Mouse (Mus musculus) embryo, embryonic 11 days (tissue): Measurements from ENCODE around the gene Adprh.
A peak's percentile ranks its signal among the peaks of the same experiment; 100 is the strongest.
"Not testable (repeated sequence)": the region's sequence is repeated elsewhere in the genome, so short reads cannot be mapped to it uniquely, and the experiment has no call there.

Experiments used
- DNase-seq: peaks from one replicate; pipeline ENCODE4 v3.0.0-alpha.2; 2015

Gene Adprh

DNA sequence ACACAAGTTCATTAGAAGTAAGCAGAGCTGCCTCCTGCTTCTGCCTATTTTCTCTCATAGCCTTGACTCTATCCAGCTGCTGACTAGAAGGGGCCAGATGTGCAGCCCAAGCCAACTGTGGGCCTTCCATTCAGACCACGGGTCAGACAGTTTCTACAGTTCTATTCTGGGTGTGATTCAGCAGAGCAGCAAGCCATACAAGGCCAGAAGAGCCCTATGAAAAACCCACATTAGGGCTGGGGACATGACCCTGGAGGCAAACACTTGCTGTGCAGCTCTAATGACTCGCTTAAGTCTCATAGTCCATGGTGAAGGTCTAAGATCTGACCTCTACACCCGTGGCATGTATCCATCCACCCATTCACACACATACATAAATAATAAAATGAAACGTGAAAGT lies 13.6 kb upstream of the Adprh start:
- no peak for DNase-seq

- no peak for DNase-seq
Measured at GRCm38 (mm10) chr16:38463305-38463704, 10.8 kb upstream of the Adprh start.

DNA sequence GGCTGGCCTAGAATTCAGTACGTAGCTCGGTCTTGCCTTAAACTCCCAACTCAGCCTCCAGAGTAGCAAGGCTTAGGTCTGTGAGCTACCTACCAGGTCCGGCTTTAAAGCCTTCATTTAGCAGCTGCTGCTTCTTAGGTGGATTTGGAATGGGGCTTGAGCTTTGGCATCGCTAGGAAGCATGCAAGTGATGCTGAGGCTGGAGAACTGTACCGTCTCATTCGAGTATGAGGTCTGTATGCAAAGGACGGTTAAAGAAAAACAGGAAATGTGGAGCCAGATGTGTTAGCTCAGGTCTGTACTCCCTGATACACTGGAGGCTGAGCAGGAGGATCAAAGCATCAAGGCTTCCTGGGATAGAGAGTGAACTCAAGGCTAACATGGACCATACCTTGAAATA lies 9.7 kb upstream of the Adprh start:
- DNase-seq, result no peak

GRCm38 (mm10) chr16:38461749-38462148 lies 9.2 kb upstream of the Adprh start:
- DNase-seq, result no peak

DNA sequence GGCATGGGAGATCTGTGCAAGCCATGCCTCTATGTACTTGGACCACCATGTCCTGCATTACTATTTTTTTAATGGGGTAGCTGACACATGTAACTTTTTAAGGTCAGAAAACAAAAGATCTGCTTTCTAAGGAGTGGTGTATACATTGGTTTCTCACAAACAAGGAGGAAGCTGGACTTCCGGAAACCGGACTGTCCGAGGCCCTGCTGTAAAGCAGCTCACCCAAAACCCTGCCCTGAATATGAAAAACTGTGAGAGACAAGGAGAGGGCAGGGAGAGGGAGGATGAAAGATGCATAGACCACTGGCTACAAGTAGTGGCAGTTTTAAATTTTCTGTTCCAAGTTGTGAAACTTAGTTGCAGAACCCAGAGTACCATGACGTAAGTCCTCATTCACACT lies 7.5 kb upstream of the Adprh start:
- no peak for DNase-seq

DNA sequence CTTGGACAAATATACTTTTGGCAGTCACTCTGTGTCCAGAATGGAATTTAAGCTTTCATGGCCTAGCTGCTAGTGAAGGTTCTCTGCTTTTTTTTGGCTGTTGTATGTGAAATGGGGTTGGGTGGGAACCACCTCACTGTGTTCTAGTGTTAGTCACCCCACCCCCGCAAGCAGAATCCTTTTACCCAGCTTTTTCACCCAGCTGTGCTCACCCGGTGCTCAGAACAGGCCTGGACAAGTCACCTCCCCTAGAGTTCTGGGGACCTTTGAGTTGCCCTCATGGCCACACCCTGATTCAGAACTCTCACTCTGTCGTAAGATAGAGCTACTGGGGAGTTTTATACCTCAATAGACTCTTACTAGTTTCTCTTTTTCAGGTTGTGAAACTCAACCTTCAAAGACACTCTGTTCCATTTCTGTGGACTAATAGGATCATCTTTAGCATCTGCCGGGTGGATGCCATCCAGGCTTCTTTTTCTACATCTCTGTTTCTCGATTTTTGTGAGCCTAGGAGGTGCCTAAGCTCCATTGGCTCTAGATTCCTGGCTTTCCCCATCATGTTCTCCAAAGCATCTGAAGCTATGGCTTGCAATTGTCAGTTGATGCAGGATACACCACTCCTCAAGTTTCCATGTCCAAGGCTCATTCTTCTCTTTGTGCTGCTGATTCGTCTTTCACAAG lies 6.2 kb upstream of the Adprh start:
- DNase-seq, result no peak

- no peak for DNase-seq
Measured at GRCm38 (mm10) chr16:38456812-38457567, 4.5 kb upstream of the Adprh start.

- no peak for DNase-seq
Measured at GRCm38 (mm10) chr16:38455511-38456418, 3.3 kb upstream of the Adprh start, which contains the start of gene Cd80. Cd80 (plus strand) TSS chr16:38455561.

DNA sequence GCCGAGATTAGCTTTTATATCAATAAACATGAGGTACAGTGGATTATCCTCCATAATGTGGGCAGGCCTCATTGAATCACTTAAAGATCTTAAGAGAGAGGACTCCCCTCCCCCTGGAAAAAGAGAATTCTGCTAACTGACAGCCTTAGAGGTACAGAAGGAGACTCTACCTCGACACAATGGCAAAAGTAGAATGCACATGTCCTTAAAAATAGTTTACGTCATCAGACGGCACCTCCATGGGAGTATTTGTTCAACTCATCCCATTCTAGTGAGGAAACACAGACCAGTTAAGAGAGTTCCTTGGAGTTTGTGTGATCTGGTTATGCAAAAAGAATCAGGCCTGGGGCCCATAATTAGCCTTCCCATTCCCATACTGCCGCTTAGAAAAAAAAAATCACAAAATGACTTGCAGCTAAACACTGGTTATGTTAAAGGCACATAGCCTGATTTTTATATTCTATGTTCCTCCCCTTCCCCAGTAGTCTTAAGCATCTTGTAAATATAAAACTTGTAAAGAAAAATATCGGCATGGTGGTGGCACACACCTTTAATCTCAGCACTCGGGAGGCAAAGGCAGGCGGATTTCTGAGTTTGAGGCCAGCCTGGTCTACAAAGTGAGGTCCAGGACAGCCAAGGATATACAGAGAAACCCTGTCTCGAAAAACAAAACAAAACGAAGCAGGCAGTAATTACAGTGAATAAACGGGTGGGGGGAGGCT lies 2.2 kb upstream of the Adprh start:
- no peak for DNase-seq

GRCm38 (mm10) chr16:38453952-38454351 lies 1.4 kb upstream of the Adprh start:
- no peak for DNase-seq

GRCm38 (mm10) chr16:38453203-38453553 lies 675 bp upstream of the Adprh start:
- DNase-seq, result no peak

DNA sequence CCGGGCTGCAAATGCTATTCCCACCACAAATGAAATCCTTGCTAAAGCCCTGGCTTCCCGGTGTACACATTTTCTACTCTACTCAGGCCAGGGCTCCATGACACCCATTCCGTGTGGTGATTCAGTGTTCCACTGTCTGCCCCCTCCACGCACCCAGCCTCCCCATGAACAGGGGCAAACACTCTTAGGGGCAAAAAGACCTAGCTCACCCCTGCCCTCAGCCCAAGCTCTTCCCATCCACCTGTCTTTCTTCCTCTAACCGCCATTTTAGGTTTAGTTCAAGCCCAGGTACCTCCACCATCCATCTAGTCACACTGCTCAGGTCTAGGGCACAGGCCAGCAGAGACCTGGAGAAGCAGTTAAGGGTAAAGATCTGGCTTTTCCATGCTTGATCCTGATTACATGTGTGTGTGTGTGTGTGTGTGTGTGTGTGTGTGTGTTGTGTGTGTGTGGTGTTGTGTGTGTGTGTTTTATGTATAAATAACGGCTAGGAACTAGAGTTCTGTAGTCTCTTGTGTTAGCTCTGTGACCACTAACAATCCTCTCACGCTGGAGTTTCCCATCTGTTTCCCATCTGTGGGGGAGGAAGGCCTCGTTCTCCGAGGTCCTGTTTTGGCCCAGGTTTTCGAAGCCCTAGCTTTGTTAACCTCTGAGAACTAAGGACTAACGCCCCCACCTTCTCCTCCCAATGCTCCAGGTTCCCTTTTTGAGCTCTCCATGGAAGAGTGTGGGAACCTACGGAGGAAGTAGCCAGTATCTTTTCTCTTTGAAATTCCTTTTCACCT lies 890 bp downstream of the Adprh start:
- DNase-seq, result peak; percentile 52

DNA sequence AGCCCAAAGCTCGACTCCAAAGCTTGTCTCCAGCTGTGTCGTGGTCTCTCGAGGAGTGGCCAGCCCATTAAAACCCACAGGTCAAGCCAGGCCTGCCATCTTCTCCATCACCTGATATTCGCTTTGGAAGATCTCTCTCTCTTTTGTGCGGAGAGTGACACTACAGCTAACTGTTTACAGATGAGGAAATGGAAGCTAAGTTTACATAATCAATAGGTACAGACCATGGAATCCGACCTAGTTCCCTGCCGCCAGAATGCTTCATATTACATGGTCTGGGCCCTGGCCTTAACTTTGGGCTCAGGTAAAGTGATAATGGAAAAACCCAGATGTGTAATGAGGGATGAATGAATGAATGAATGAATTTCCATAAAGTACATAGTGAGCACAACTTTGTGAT lies 1.8 kb downstream of the Adprh start:
- no peak for DNase-seq

- no peak for DNase-seq
Measured at GRCm38 (mm10) chr16:38448458-38448857, 4.0 kb downstream of the Adprh start.

DNA sequence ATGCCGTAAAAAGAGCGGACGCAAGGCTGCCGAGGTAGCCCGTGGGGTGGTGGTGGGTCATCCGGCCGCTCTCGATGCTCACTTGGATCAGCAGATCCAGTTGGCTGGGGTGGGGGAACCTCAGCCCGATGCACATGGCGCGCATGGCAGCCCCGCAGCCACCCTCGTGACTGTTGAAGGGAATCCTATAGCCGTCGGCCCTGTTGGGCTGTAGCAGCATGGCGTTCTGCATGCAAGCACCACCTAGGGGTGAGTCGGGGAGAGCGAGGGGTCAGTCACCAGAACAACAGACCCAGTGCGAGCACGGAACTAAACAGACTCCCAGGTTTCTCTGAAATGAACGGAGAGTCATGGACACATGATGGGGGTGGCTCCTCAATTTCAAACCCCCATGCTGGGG lies 5.1 kb downstream of the Adprh start:
- no peak for DNase-seq

DNA sequence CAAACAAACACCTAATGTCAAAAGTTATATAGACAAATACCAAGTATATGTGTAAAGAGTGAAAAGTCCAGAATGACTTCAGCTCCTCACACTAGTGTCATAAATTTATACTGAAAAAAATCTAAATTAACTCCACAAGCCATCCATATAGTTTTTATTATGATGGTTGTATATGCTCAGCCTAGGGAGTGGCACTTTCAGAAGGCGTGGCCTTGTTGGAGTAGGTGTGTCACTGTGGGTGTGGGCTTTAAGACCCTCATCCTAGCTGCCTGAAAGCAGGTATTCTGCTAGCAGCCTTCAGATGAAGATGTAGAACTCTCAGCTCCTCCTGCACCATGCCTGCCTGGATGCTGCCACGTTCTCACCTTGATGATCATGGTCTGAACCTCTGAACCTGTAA lies 6.4 kb downstream of the Adprh start:
- not testable (repeated sequence) for DNase-seq

- DNase-seq, result no peak
Measured at GRCm38 (mm10) chr16:38445576-38445975, 6.9 kb downstream of the Adprh start.

DNA sequence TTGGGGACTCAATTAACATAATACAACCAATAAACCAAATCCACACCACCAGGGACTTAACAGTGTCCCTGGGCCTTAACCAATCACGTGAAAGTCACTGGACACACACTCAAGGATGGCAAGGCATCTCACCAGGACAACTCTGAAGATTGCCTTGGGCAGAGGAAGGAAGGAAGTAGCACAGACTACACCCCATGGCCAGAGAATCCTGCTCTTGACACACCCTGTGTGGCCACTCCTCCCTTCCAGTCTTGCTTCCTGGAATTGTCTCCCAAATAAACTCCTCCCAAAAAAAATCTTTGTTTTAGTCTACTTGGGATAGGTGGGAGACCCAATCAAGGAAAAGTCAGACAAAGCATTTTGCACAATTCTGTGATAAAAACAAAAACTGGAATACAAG lies 7.5 kb downstream of the Adprh start:
- DNase-seq, result no peak

DNA sequence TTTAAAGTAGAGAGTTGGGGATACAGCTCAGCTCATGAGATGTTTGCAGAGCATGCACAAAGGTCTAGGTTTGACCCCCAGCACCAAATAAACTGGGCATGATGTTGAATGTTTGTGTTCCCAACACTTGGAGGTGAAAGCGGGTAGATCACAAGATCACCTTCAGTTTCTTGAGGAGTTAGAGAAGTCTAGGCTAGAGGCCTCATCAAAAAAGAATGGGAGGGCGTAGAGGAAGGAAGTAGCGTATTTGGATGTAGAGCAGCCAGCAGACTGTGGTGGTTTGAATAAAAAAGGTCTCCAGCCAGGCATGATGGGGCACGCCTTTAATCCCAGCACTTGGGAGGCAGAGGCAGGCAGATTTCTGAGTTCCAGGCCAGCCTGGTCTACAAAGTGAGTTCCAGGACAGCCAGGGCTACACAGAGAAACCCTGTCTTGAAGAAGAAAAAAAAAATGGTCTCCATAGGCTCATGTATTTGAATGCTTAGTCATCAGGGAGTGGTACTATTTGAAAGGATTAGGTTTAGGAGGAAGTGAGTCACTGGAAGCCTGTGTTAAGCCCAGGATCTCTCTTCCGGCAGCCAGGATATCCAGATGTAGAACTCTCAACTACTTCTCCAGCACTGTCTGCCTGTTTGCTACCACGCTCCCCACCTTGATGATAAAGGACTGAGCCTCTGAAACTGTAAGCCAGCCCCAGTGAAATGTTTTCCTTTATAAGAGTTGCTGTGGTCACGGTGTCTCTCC lies 8.6 kb downstream of the Adprh start:
- no peak for DNase-seq

DNA sequence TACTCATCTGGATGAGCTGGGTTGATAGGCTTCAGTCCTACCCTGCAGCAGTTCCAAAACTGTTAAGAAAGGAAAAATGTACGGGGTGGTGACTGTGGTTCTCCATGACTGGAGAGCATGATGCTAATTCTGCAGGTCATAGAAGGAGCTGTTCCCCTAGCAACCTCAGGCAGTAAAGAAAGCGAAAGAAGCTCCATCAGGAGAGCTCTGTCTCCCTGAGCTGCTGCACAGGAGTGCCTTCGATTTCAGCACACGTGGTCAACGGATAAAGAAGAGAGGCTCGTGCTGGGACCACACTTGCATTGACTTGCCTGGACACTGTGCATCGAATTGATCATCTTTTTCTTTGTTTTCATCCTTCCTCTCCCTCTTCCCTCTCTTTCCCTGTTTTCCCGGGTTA lies 10.3 kb downstream of the Adprh start:
- DNase-seq, result no peak

- DNase-seq, result no peak
Measured at GRCm38 (mm10) chr16:38441611-38442010, 10.9 kb downstream of the Adprh start.
